In the genomic region with DNA sequence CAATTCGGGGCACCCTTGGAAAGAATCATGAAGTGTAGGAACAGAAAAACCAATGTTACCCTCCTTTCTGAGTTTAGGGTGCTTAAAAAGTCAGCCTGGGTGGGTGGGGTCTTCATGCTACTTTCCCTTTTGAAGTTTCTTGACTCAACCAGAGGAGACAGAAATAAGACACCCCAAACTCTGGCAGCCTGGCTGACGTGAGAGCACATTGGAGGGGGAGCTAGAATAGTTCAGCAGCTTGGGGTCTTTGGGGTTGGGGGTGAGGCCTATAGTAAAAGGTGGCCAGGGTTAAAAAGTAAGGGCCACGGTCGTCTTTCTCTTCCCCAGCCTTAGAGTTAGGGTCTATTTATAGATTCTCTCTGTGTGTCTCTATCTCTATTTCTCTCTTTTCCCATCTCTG, we compare ENCODE assay signal across 13 mouse cellular contexts. TPM values are rescaled to one million over a fixed set of nuclear protein-coding genes. Genes with fewer than 3 reads are reported as not detected.
DNase-seq lines count a peak whose midpoint lies in the region; ATAC-seq lines count a peak whose summit lies in the region.
"Had no signal": no experiment of that assay in that cellular context is flagged by ENCODE, and none has a peak within 500 bp of the region (broad histone marks: within the 10 kb centered on the region; RNA-seq: fewer than 3 reads in every experiment).

No protein-coding gene starts in this region.

- peaks cover 79% of the 10 kb centered on the region for H3K4me1 ChIP-seq in forebrain, embryonic 15.5 days
- peaks cover 36% of the 10 kb centered on the region for H3K4me1 ChIP-seq in limb, embryonic 11.5 days (ENCODE audit: control insufficient read depth, insufficient read depth, low read length)
- peaks cover 59% of the 10 kb centered on the region for H3K4me1 ChIP-seq in midbrain, embryonic 13.5 days (replicated peaks)

- H3K27me3 ChIP-seq in forebrain, embryonic 15.5 days: no peaks in the 10 kb centered on the region
- H3K27me3 ChIP-seq in limb, embryonic 11.5 days (ENCODE audit: control insufficient read depth, insufficient read depth, low read length): peaks cover 45% of the 10 kb centered on the region
- H3K27me3 ChIP-seq in midbrain, embryonic 13.5 days: peaks cover 89% of the 10 kb centered on the region

- H3K4me3 ChIP-seq in forebrain, embryonic 15.5 days: peak overlapping the region; percentile 72
- H3K4me3 ChIP-seq in limb, embryonic 11.5 days (ENCODE audit: low read depth, low read length): peak overlapping the region; percentile 63
- peak overlapping the region; percentile 63 for H3K4me3 ChIP-seq in midbrain, embryonic 13.5 days (replicated peaks)
- H3K4me3 ChIP-seq: heart, adult 2 months; neural tube, embryonic 12.5 days had no signal

- H3K27ac ChIP-seq in forebrain, embryonic 15.5 days (replicated peaks): peak overlapping the region; percentile 96; the same call in 1 of the 2 replicates
- H3K27ac ChIP-seq in limb, embryonic 11.5 days (replicated peaks; ENCODE audit: low read depth, low read length): no peak overlapping the region
- H3K27ac ChIP-seq in midbrain, embryonic 13.5 days: peak overlapping the region; percentile 96
- H3K27ac ChIP-seq: heart, adult 2 months; neural tube, embryonic 12.5 days had no signal

- no peak for ATAC-seq in forebrain, embryonic 15.5 days (replicated peaks)
- ATAC-seq in limb, embryonic 11.5 days (ENCODE audit: insufficient number of reproducible peaks, low FRiP score, low TSS enrichment, low read depth): no peak
- ATAC-seq in midbrain, embryonic 13.5 days: no peak

- peak overlapping the region; percentile 86 for H3K4me2 ChIP-seq in forebrain, embryonic 15.5 days (replicated peaks)
- H3K4me2 ChIP-seq in limb, embryonic 11.5 days (ENCODE audit: low read depth, severe bottlenecking): peak overlapping the region; percentile 89
- H3K4me2 ChIP-seq in midbrain, embryonic 13.5 days (replicated peaks): peak overlapping the region; percentile 68

- H3K9me3 ChIP-seq in forebrain, embryonic 15.5 days: no peaks in the 10 kb centered on the region
- H3K9me3 ChIP-seq in limb, embryonic 11.5 days (ENCODE audit: control insufficient read depth, low read length): no peaks in the 10 kb centered on the region
- no peaks in the 10 kb centered on the region for H3K9me3 ChIP-seq in midbrain, embryonic 13.5 days
- H3K9me3 ChIP-seq: neural tube, embryonic 12.5 days had no signal

- peak; percentile 4 for DNase-seq in embryo, embryonic 11 days
- no peak for DNase-seq in embryo, embryonic 9.5 days (ENCODE audit: extremely low spot score)
- no peak for DNase-seq in limb, embryonic 11.5 days (ENCODE audit: low spot score)
- no peak for DNase-seq in layer of hippocampus, adult 11-12 months (ENCODE audit: low spot score)
- DNase-seq in kidney, adult 8-10 months: no peak
- DNase-seq in right cerebral cortex, postnatal 14 days: no peak
- DNase-seq: cerebellum, adult 8-10 months; heart, adult 2 months; lung, adult 18-20 months; thymus, postnatal 14 days had no signal

- no peaks in the 10 kb centered on the region for H3K36me3 ChIP-seq in forebrain, embryonic 15.5 days
- no peaks in the 10 kb centered on the region for H3K36me3 ChIP-seq in limb, embryonic 11.5 days (ENCODE audit: control insufficient read depth, insufficient read depth, low read length)
- H3K36me3 ChIP-seq in midbrain, embryonic 13.5 days: no peaks in the 10 kb centered on the region
- H3K36me3 ChIP-seq: neural tube, embryonic 12.5 days had no signal

- 7% methylated on average over 4 of the region's 4 CpGs for WGBS in forebrain, embryonic 15.5 days
- 18% methylated on average over 4 of the region's 4 CpGs for WGBS in limb, embryonic 11.5 days
- WGBS in midbrain, embryonic 13.5 days: 17% methylated on average over 4 of the region's 4 CpGs

- peak overlapping the region; percentile 93 for H3K9ac ChIP-seq in forebrain, embryonic 15.5 days (replicated peaks)
- H3K9ac ChIP-seq in limb, embryonic 11.5 days (ENCODE audit: low read length): peak overlapping the region; percentile 86
- peak overlapping the region; percentile 88 for H3K9ac ChIP-seq in midbrain, embryonic 13.5 days (replicated peaks)
- H3K9ac ChIP-seq: neural tube, embryonic 12.5 days had no signal

RNA-seq across cellular contexts. Expression of a gene that starts 14.6 kb away (rescaled TPM):
- polyA plus RNA-seq in forebrain, embryonic 15.5 days (2015; fragmentation: Nextera tagmentation; extraction: Ambion mirVana): 91.0 and 111 TPM in 2 replicates
- 29.0 and 31.2 TPM in 2 replicates for polyA plus RNA-seq in limb, embryonic 11.5 days (2014; fragmentation: Nextera tagmentation; extraction: Ambion mirVana)
- 89.3 and 97.3 TPM in 2 replicates for polyA plus RNA-seq in midbrain, embryonic 13.5 days (2015; fragmentation: Nextera tagmentation; extraction: Ambion mirVana)
- polyA plus RNA-seq: heart, adult 2 months had no signal
